Mouse (Mus musculus) cerebellum, adult 11-12 months (tissue): ENCODE measurements around the gene Ptk7.

Experiments
- DNase-seq: peaks from one replicate; pipeline ENCODE4 v3.0.0; 2022

Ptk7 gene

GRCm38 (mm10) chr17:46605126-46605525 lies 24.2 kb downstream of the Ptk7 start:
- no peak for DNase-seq

DNA sequence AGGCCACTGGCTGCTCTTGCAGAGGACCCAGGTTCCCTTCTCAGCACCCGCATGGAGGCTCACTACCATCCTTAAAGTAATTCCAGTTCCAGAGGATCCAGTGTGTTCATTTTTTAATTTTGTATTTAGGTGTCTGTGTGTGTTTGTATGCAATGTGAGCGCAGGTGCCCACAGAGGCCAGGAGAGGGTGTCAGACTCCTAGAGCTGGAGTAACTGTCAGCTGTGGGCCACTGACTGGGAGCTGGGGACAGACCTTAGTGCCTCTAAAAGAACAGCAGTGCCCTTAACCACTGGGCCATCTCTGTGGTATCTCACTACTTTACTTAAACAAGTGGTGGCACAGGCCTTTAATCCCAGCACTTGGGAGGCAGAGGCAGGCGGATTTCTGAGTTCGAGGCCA lies 26.1 kb downstream of the Ptk7 start:
- DNase-seq = no peak

DNA sequence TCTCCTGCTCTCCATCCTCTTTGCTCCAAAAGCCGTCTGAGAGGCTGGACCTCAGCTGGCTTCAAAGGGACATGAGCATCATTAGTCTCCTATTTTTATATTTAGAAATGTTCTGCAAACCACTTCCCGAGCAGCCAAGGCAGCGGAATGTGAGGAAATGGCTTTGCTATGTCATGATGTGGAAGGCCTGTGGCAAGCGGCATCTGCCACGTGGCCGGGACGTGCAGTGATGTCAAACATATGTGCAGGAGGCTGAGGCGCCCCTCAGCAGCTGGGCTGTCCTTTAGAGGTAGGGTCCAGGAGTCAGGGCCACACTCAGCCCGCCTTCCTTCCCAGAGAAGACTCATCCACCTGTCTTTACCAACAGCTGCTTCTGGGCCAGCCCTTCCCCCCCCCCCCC lies 27.1 kb downstream of the Ptk7 start:
- DNase-seq = no peak

DNA sequence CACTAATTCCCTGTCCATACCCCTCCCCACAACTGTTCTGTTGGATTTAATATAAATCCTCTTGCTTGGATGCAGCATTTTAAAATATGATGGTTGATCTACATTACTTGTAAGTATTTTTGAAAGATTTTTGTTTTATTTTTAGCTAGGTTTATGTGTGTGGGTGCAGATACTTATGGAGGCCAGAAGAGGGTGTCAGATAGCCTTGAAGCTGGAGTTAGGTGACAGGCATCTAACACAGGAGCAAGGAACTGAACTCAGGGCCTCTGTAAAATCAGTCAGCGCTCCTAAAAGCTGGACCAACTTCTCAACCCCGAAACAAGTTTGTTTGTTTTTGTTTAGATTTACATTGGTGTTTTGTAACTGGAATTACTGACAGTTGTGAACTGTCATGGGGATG lies 28.7 kb downstream of the Ptk7 start:
- no peak for DNase-seq

DNA sequence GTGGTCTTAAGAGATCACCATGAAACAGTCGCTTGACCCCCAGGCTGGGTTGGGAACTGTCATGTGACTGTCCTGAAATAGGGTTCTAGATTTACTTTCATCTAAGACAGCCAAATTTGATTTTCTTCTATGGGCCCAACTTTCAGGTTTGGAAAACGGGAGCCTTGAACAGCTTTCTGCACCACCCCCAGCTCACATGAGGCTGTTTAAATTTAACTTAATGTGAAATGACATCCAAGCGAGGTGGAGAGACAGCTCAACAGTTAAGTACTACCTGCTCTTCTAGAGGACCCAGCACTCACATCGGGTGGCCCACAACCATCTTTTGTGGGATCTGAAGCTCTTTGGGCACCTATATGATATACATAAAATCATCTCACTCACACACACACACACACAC lies 30.3 kb downstream of the Ptk7 start:
- DNase-seq = no peak

- no peak for DNase-seq
These were observed 31.3 kb downstream of the Ptk7 start for GRCm38 (mm10) chr17:46597956-46598355.

DNA sequence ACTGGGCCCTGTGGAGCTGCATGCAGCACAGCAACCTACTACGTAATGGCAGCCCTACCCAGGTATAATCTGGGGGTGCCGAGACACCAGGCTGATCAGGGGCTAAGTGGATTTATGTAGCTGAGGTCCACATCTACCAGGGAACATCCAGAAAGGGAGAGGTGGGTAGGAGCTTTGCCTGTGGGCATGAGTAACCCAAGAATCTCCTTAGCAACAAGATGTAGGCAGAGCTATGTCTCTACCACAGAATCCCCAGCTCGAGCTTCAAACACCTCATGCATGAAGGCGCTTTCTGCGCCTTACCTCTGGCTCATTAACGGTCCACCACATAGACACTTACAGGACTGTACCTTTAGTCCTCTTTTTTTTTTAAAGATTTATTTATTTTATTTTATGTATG lies 34.0 kb downstream of the Ptk7 start:
- DNase-seq = no peak

DNA sequence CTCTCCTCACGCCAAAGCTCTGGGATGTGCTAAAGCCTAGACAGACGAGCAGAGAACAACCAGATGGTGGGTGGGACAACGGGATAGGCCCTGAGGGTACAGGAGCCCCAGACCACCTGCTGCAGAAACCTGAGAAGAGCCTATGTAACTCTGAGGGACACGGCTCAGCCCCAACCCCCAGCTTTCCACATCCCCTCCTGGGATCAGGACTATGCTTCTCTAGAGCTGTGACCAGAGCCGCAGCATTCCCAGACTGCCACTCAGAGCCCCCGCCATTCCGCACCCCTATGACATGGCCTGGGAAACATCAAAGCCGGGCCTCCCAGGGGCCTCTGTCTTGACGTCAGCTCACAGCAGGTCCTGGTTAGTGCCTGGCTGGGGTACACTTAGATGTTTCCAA lies 34.7 kb downstream of the Ptk7 start:
- no peak for DNase-seq

GRCm38 (mm10) chr17:46593124-46593523 lies 36.2 kb downstream of the Ptk7 start:
- no peak for DNase-seq

DNA sequence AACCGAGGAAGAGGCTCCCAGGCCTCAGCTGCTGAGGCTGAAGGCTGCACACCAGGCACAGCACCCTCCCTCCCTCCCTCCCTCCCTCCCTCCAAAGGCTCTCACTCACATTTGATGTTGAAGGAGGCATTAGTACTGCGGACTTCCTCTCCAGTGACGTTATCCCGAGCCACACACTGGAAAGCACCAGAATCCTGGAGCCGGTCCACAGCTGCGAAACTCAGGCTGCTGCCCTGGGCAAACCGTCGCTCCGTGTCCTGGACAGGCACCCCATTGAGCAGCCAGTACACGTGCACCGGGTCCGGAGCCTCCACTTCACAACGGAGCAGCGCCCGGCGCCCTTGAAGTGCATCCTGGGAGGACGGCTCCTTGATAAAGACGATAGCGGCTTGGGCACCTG lies 37.9 kb downstream of the Ptk7 start:
- no peak for DNase-seq

GRCm38 (mm10) chr17:46590439-46590838 lies 38.9 kb downstream of the Ptk7 start:
- no peak for DNase-seq

DNA sequence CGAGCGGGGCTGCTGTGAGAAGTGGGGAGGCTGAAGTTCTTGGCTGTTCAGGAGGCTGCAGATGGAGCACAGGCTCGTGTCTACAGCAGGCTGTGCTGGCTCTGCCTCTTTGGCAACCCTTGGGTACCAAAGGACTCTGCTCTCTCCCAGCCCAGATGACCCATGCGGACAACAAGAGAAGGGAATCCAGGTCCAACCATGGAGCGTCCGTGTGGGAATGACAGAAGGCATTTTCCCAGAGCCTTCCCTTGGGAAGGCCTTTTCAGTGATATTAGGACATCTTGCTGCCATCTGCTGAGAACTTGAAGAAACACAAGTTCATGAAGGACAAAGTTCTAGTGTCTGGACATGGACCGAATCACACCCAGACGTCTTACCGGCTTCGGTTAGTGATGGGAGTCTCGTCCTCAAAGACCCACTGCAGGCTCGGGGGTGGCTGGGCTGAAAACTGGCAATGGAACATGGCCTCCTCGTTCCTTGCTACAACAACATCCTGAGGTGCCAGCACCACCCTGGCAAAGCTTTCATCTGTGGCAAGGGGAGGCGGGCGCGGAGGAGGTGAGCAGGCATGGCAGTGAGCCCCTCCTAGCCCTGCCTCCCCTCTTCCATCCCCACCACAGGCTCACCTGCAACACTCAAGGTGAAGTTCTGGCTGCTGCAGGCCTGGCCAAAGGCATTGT lies 39.5 kb downstream of the Ptk7 start:
- peak; percentile 51 for DNase-seq

DNA sequence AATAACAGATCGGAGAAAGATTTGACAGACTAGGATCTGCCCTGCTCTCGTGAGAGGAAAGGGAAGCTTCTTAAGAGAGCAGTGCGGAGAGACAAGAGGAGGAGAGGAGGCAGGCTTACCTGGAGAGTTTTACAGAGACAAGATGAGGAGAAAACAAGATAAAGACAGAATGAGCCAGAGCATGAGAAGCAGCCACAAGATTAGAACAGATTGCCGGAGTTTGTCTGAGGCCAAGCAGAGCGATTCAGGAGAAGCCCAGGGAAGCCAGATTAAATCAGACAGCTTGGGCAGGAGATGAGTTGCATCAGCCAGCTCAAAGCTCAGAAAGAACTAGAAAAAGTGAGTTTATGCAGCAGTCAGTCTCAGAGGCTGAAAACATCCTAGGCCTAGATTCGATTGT lies 40.4 kb downstream of the Ptk7 start:
- no peak for DNase-seq

- DNase-seq = no peak
These were observed 41.1 kb downstream of the Ptk7 start for GRCm38 (mm10) chr17:46588173-46588572.

- DNase-seq = no peak
These were observed 43.0 kb downstream of the Ptk7 start for GRCm38 (mm10) chr17:46586327-46586726.

GRCm38 (mm10) chr17:46578650-46579049 lies 50.7 kb downstream of the Ptk7 start:
- no peak for DNase-seq

DNA sequence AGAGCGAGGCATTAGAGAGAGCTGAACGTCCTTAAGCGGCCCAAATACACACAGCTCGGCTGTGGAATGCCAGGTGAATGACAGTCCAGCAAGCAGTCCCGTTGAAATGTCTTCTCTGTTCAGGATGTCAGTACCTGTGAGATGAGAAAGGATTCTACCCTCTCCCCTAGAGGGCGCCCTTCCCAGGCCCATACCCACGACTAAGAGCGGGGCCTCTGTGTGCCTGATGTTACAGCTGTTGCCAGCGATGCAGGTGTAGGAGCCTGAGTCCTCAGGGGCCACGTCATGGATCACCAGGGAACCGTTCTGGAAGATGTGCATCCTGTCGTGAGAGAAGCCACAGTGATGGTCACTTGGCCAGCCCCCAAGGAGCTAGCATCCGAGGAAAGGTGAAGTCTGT lies 53.2 kb downstream of the Ptk7 start:
- DNase-seq = no peak

- no peak for DNase-seq
These were observed 54.8 kb downstream of the Ptk7 start for GRCm38 (mm10) chr17:46574535-46574934.

GRCm38 (mm10) chr17:46571005-46571404 lies 58.3 kb downstream of the Ptk7 start:
- DNase-seq = no peak

DNA sequence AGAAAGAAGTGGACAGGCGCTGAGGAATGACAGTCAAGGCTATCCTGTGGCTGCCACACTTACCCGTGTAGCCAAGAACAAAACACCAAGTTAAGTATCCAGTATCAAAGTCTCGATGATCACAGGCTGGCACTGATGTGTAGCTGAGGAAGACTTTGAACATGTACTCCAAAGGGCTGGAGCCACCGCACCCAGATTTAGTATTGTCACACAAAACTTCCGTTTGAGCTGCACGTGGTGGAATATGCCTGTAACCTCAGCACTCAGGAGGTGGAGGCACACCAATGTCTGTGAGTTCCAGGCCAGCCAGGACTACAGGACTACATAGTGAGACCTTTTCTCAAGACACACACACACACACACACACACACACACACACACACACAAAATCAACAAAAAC lies 70.2 kb downstream of the Ptk7 start:
- DNase-seq = no peak

GRCm38 (mm10) chr17:46558151-46558550 lies 71.2 kb downstream of the Ptk7 start:
- no peak for DNase-seq

DNA sequence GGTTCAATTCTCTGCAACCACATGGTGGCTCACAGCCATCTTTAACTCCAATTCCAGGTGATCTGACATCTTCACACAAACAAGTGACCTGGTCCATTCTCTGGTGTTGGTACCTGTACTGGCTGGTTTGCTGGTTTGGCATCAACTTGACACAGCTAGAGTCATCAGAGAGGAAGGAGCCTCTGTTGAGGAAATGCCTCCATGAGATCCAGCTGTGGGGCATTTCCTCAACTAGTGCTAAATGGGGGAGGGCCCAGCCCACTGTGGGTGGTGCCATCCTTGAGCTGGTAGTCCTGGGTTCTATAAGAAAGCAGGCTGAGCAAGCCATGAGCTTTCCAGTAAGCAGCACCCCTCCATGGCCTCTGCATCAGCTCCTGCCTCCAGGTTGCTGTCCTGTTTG lies 72.0 kb downstream of the Ptk7 start:
- DNase-seq = peak; percentile 47

GRCm38 (mm10) chr17:46556584-46556945 lies 72.7 kb downstream of the Ptk7 start:
- DNase-seq = peak; percentile 73

- DNase-seq = peak; percentile 97
These were observed 73.4 kb downstream of the Ptk7 start, which contains the start of gene Srf for GRCm38 (mm10) chr17:46555673-46556583. Gene Srf (minus strand): TSS chr17:46556175.
